Mouse (Mus musculus): ENCODE results near the gene Lrrc2.

Lrrc2 gene

DNA sequence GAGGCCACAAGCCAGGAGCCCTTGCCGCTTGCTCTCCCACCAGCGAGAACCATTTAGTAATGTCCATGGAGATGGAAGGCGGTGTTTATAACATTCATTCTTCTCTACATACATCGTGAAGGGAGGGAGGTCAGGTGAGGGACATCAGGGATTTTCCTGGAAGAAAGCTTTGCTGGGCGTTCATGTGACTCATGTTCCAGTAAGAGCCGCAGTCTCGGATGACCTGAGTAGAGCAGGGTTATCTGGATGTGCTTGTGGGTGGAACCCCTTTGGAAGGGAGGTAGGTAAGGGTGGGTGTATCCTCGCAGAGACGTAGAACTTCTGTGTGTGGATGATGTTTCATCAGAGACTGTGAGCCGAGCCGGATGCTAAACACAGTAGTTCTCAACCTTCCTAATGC, at the start of gene Lrrc2:
Gene Lrrc2, plus strand, starts transcription at position 149 of the 400 bp plus-strand sequence.
- no peak for DNase-seq (ENCODE audit: low spot score)

GRCm38 (mm10) chr9:110902271-110902670, 49.1 kb upstream of the Lrrc2 start:
- no peak for DNase-seq (ENCODE audit: low spot score)

DNA sequence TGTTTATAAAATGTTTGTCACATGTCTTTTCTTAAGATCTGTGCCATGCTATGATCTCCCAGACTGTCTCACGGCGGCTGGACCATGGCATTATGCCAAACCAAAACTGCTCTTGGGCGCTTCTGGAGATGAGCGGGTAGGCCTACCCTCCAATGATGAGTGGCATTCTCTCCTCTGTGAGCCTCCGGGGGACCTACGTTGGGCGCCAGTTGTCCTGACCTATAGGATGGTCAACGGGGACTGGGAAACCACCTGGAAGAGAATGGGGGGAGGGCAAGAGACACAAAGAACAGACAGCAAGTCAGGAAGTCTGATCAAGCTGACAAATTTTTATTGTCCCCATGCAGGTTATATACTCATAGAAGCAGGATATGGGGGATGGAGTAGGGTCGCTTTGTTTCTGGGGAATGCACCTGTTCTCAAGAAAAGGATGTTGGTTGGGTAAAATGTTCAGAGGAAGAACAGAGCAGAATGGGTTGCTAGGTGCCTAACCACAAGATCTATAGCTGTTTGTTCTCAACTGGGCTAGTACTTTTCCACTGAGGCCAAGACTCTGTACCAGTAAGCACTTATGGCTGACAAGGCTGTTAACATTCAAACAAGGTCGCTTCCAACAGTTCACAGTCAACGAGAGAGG, 44.0 kb upstream of the Lrrc2 start:
- no peak for DNase-seq (ENCODE audit: low spot score)

GRCm38 (mm10) chr9:110907838-110908630, 43.3 kb upstream of the Lrrc2 start:
- no peak for DNase-seq (ENCODE audit: low spot score)

- DNase-seq (ENCODE audit: low spot score) = no peak
Measured at GRCm38 (mm10) chr9:110908631-110909016, 42.7 kb upstream of the Lrrc2 start.

DNA sequence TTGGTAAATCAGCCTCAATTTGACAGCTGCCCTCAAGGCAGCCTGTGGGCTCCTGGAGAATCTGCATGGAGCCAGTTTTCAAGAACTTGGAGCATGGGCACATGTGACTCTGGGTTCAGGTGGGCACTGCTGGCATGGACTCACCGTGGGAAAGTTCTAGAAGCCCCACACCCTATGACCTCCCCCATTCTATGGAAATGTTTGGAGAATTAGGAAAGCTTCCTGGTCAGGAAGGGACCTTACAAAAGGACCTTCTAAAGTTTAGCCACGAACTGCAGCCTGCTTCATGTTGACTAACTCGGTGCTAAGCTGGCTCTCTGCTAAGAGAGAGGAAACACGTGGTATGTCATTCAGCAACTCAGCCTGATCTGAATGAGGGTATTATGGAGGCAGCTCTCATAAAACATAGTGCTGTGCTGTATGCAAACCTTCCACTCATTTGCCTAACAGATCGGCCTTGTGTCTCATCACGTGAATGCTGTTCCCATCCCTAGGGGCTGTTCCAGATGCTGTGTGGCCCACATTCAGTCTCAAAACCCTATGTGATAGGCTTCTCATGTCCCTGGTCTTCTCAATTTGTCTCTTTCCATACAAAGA, 41.9 kb upstream of the Lrrc2 start:
- no peak for DNase-seq (ENCODE audit: low spot score)

- no peak for DNase-seq (ENCODE audit: low spot score)
Measured at GRCm38 (mm10) chr9:110914631-110915236, 36.6 kb upstream of the Lrrc2 start.

DNA sequence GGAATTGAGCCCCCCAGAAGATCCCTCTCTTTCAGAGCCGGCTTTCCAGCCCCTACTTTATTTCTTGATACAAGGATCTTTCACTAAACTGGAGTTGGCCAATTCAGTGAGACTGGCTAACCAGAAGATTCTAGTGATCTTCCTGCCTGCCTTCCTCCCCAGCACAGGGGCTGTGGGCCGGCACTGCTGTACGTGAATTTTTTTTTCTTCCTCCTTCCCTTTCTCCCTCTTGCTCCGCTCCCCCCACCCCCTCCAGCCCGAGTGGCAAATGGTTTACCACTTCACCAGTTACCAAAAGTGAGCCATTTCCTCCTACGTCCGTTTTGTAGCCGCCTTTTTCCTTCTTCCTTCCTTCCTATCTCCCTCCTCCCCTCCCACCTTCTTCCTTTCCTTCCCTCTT, 35.9 kb upstream of the Lrrc2 start:
- no peak for DNase-seq (ENCODE audit: low spot score)

GRCm38 (mm10) chr9:110916786-110917185, 34.6 kb upstream of the Lrrc2 start, which contains the start of gene Fam240a:
Gene Fam240a, minus strand, starts transcription at chr9:110916861.
- DNase-seq (ENCODE audit: low spot score) = no peak

- no peak for DNase-seq (ENCODE audit: low spot score)
Measured at GRCm38 (mm10) chr9:110920665-110921419, 30.5 kb upstream of the Lrrc2 start.

DNA sequence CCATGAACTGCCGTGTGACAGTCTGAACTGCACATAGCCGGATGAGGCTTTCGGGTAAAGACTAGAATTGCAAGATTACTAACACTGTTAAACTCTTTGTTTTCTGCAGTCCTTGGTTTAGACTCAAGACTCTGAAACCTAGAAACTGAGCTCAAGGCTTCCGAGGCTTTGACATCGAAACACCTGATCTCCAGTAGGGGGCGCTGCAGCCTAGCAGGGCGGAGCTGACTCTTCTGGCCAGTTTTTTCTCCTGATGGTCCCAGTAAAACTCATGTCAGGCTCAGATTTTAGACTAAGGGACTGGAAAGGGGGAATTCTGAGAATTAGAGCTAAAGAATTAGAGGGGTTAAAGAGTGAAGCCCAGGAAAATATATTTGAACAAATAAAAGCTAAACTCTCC, 28.6 kb upstream of the Lrrc2 start:
- DNase-seq (ENCODE audit: low spot score) = peak; percentile 25

DNA sequence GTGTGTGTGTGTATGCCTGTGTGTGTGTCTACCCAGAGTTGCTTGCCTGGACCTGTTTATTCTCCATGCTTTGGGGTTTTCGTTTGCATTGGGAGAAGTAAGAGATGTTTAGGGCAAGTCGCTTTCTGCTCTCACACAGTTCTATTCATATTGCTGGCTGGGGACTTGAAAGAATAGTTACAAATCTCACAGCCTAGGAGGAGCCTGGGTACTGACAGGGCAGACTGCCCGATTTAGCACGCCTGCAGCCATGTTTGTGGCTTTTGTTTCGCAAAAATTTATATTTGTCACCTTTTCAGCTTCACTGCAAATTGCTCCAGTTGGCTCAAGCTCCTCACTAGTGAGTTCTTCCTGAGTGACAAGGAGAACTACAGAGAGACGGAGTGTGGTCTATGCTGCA, 19.8 kb upstream of the Lrrc2 start:
- no peak for DNase-seq (ENCODE audit: low spot score)

- no peak for DNase-seq (ENCODE audit: low spot score)
Measured at GRCm38 (mm10) chr9:110933850-110934437, 17.4 kb upstream of the Lrrc2 start.

GRCm38 (mm10) chr9:110935941-110936340, 15.4 kb upstream of the Lrrc2 start:
- no peak for DNase-seq (ENCODE audit: low spot score)

DNA sequence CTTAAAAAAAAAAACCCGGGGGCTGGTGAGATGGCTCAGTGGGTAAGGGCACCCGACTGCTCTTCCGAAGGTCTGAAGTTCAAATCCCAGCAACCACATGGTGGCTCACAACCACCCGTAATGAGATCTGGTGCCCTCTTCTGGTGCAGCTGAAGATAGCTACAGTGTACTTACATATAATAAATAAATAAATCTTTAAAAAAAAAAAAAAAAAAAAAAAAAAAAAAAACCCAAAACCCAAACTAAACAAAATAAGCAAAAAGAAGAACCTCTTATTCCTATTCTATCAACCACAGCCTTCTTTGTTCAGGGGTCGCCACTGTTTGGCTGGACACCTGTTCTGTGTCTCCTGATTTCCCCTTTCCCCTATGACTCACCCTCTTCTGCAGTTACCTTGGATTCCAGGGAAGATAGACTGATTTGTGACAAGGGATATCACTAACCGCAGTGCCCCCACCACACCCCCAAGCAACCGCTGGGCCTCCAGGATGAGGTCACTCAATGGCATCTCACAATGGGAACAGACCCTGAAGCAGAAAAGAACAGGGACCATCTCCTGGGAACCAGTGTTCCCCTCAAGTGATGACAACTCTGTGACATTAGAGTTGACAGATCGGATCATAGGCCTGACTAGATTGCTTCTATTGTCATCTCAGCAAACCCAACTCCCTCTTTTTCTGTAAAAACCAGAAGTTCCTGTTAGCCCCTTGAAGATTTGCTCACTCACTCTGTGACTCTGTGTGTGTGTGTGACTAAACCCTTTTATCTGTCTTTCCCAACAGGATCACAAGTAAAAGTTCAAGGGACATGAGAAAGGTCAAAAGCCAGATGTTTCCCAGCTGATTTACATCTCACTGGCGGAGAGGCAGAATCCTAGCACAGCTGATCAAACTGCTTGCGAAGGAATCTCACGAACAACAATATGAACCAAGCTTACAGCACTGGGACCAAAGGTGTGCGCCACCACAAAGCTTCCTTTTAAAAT, 13.5 kb upstream of the Lrrc2 start:
- no peak for DNase-seq (ENCODE audit: low spot score)

DNA sequence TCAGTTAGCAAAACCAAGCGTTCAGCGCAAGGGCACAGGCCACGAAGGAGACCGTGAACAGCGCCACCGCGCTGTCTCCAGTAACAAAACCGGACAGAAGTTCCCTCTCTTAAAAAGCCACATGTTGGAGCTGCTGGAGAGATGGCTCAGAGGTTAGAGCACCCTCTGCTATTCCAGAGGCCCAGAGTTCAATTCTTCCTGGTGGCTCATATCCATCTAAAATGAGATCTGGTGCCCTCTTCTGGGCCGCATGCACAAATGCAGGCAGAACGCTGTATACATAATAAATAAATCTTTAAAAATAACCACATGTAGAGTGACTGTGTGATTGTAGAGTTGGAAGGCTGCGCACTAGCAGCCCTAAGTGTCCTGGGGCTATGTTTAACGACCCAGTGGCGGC, 7.1 kb upstream of the Lrrc2 start:
- DNase-seq (ENCODE audit: low spot score) = no peak

- no peak for DNase-seq (ENCODE audit: low spot score)
Measured at GRCm38 (mm10) chr9:110945343-110945742, 6.0 kb upstream of the Lrrc2 start.

DNA sequence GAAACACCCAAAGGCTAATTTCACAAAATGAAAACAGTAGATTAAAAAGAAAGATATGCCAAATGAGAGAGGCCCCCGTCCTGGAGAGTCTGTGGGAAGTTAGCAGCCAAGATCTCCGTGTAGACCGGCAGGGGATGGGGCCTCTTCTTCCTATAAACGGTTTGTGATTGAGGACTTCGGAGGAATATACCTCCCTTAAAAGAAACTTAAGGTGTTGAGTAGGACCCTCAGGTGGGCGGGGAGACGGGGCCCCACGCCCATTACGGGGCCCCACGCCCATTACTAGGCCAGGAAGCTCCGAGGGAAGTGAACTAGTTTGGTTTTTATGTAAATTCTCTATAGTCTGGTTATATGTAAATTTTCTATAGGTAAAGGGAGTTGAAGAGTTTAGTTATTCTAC, 5.4 kb upstream of the Lrrc2 start, which contains the start of gene Tdgf1:
Gene Tdgf1, minus strand, starts transcription at position 233 of the 400 bp plus-strand sequence.
- DNase-seq (ENCODE audit: low spot score) = no peak

DNA sequence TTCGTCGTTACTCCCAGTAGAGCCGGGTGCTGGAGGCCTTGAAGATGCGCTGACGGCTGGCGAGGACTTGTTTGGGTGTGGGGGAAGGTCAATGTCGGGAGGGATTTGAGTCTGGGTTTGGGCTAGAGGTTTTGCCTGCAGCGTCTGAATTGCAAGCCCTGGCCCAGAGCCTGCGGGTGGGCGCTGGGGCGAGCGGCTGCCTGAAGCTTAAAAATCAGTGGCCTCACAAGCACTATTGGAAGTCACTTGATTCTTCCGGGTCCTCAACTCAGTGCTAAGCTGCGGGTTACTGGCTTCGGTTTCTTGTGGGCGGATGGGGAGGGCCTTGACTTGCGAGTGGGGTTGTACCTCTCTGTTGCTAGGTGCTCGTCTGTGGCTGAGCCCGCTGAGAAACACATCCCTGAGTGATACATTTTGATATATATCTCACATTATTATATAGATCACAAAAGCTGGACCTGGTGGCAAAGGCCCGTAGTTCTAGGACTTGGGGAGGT, 4.7 kb upstream of the Lrrc2 start:
- DNase-seq (ENCODE audit: low spot score) = no peak

DNA sequence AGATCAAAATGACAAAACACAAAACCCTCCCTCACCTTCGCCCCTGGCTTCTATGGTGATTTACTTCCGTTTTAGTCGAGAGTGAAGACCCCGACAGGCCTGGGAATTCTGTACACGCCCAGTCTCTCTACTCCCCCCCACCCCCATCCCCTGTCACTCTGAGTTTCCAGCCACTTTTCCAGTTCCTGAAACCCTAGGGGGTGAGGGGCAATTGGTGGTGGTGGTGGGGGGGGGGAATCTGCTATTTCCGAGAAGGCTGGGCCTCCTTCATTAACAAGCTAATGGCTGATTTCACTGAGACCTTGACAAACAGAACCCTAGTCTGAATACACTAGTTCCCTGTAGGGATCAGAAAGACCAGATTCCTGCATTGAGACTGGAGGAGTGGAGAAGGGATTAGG, 4.1 kb upstream of the Lrrc2 start:
- DNase-seq (ENCODE audit: low spot score) = no peak
